Mouse (Mus musculus): ENCODE measurements around the gene Hnf1a.

Hnf1a gene

DNA sequence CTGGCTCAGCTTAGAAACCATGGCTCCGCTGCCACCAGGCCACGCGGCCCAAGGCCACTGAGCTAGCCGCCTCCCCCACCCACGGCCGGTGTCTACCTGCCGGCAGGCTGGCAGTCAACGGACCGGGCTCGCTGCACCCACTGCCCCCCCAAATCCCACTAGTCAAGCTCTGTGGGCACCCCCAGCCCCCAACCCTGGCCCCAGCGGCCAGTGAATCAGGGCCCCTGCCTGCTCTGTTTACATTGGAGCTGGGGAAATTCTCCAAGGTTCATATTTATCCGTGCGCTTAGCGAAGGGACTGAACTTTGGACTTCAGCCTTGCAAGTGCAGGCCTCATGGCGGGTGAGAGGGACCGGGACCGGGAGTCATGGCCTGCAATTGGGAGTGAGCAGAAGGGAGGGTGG lies at the start of gene Hnf1a:
Hnf1a (minus strand) TSS at position 271 of the 404 bp plus-strand sequence.
- no peak for DNase-seq (ENCODE audit: low read depth, low spot score)

DNA sequence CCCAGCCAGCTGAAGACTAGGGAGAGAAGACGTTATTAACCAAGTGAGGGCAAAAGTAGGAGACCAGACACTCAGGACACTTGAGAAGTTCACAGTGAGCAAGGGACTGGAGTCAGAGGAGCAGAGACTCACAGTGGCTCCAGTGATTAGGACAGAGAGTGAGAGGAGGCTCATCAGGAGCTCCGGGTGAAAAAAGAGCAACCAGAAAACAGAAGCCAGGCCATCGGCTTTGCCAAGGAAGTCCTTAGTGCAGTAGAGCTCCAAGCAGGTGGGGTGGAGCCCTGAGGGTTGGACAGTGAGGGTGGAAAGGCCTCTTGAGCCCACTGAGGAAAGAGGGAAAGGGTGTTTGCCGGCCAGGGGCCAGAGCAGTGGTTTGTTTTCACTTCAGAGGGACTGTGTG lies 47.9 kb upstream of the Hnf1a start:
- no peak for DNase-seq (ENCODE audit: low read depth, low spot score)

DNA sequence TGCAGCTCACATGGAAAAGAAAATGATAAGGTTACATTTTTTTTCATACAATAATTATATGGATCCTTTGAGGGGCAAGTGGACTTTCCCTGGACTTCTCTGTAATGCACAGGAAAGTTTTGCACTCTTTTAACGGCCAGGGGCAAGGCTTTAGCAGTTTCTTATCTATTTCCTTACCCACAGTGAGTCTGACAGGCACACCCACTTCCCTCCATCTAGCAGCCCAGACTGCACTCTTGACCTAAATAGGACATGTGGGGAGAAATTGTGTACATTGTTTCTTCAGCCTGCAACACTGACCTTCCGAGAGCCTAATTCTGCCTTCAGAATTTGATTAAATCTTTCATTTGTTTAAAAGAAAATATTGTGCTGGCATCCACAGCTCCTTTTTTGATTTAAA lies 47.4 kb upstream of the Hnf1a start:
- no peak for DNase-seq (ENCODE audit: low read depth, low spot score)

DNA sequence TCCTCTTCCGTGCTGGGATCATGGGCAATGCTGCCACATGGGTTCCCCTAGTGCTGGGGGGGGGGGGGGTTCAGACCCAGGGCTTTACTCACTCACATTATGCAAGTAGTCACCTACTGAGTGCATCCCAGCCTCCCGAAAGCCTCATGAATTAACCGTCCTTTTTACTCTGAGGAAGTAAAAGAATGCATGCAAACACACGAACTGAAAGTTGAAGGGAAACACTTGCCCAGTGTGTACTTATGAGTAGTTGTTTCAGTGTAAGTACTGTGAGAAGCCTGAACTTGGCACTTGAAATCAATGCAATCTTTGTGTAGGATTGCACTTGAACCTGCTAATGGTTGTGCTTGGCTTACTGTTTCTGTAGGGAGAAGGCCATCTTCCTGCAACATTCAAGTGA lies 44.2 kb upstream of the Hnf1a start:
- DNase-seq (ENCODE audit: low read depth, low spot score): no peak

DNA sequence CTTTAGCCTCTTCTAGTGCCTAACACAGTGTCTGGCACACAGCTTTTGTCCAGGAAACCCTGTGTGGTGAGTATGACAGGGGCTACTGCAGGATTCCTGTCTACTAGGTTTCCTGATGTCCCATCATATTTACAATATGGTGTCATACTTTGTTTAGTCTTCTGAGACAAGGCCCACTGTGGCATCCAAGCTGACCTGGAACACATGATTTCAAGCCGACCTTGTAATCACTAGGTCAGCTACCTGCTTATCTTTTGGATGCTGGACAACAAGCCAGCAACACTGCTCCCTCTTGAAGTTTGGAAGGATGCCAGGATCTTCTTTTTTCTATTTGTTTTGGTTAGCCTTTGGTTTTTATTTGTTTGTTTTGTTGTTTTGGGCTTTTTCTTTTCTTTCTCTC lies 43.7 kb upstream of the Hnf1a start:
- no peak for DNase-seq (ENCODE audit: low read depth, low spot score)

DNA sequence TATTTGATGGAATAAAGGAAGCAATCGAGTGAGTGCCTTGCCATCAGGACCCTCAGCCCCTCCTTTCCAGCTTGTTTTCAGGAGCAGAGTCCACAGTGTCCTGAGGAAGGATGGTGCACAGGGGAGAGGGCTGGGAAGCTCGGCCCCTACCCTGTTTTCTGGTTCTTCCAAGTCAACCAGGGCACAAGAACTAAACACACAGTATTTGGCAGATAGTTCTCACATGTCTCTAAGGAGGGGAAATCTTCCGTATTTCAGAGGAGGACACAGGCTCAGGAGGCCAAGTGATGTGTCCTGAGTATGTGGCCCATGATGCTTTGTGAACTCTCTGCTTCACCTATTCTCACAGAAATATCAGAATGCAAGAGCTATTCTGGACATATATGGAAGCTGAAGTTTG lies 42.5 kb upstream of the Hnf1a start:
- no peak for DNase-seq (ENCODE audit: low read depth, low spot score)

DNA sequence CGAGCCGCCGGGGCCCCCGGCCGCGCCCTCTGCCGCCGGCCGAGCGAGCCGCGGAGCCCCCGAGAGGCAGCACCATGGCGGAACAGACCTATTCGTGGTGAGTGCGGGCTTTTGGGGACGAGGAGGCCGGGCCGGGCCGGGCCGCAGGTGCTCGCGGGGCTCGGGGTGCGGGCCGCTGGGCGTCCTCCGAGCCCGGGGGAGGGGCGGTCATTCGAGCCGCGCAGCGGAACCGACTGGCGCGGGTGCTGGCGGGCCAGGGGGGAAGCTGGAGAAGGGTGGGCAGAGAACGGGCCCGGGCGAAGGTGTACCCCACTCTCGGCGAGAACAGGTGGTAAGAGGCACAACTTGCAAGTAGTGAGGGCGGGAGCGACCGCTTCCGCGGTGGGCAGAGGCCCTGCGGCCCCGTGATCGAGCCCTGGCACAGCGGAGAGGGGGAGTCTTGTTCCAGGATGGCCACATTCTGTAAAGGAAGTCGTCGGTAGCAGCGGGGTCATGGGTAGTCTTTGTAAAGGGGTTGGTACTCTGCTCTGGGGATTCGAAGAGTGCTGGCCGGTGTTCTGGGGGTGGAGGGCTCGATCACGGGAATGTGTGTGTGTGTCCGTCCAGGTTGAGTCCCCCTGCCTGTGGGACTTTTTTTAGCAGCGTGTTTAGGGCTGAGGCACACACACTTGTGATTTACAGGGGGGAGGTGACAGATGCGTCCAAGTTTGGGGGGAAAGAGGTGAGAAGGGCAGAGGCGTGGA lies 40.8 kb upstream of the Hnf1a start:
- DNase-seq (ENCODE audit: low read depth, low spot score): no peak

DNA sequence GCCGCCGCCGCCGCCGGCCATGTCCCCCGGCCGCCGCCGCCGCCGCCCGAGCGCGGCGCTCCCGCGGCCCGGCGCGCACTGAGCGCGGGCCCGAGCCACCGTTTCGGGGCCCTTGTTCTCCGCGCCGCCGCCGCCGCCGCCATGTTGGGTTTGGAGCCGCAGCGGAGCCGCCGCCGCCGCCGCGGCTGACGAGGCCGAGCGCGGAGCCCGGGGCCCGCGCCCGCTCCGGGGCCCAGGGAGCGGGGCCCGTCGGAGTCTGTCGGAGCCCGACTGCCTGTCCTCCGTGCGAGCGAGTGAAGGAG lies 40.3 kb upstream of the Hnf1a start:
- DNase-seq (ENCODE audit: low read depth, low spot score): no peak

DNA sequence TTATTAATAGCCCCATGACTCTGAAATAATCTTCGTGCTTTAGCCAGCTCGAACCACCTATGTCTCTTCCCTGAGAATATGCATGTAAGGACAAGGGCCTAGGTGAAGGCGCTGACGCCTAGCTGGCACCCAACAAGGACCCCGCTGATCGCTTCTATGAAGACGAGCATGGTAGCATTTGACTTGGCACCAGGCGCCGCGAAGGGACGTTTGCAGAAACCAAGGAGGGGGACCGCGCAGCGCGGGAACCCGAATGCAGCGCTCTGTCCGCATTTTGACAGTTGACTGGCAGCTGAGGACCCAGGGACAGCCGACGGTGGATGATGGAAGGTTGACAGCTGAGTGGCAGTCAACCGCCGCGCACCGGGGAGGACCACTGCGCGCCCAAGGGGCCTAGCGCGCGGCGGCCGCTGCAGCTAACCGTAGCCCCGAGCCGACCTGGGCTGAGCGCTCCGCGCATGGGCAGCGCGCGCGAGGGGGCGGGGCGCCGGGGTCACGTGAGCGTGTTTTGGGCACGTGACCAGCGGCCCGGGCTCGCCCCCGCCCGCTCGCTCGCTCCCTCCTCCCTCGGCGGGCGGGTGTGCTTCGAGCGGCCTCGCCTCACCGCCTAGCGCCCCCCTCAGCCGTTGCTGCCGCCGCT lies 39.8 kb upstream of the Hnf1a start, which contains the start of gene Sppl3:
Sppl3 (plus strand) TSS at position 561 of the 640 bp plus-strand sequence.
- DNase-seq (ENCODE audit: low read depth, low spot score): peak; percentile 57

DNA sequence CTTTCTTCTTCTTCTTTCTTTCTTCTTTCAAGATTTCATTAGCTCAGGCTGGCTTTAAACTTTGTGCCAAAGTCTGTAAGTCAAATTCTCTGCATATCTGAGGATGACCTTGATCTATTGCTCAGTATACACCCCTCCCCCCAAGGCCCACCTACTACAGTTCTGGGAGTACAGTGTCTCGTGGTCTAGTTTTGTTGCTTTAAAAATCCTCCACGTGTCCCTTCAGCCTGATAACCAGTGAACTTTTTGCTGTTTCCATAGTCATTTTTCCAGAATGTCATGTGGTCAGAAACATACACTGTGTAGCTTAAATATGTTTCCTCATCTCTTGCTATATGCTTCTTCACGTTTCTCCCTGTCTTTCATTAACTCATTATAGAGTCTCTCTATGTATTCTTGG lies 39.1 kb upstream of the Hnf1a start:
- no peak for DNase-seq (ENCODE audit: low read depth, low spot score)

DNA sequence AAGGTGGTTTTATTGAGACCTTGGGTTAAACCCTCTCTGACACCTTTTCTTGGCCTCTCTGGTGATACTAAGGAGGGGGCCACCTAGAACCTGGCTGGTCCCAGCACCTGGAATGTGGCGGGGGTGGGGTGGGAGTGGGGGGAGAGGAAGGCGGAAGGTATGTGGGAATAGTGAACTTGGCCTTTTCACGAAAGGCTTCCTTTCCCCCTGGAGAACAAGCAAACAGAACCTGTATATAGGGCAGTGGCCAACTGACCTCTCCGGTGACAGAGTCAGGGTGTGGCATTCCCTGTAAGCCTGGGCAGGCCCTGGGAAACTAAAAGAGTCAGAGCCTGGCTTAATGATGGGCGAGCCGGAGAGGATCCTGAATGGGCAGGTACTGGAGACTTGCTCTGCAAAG lies 38.2 kb upstream of the Hnf1a start:
- no peak for DNase-seq (ENCODE audit: low read depth, low spot score)

DNA sequence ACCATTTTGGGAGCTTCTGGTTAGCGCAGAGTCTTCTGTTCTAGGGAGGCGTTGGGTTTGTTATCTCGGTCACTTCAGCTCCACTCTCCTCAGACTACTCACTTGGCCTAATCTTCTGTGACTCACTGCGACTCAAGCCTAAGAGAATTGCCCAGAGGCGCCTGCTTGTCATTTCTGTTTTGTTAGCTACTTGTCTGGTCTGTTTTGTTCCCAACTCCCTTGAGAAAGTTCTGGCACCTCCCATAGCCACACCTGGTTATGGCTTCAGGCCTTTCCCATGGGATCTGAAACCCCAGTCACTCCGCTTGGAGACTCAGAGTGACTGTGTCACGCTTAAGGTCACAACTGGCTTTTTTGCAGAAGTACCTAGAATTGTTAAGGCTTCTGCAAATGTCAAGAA lies 37.4 kb upstream of the Hnf1a start:
- DNase-seq (ENCODE audit: low read depth, low spot score): no peak

DNA sequence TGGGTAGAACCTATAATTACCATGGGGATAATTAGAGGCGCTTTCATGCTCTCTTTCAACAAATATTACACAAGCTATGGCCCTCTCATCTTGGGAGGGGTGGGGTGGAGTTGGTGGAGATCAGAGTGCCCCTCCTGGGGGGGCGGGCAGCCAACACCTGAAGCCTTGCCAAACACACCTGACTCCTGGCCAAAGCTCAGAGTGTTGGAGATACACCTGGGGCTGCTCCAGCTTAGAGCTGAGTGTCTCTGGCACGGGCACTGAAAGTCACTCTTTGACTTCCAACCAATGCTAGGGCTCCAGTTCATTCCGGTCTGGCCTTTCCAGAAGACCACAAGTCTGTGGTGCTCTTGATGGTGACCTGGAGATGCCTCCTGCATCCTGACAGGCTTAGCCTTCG lies 36.9 kb upstream of the Hnf1a start:
- no peak for DNase-seq (ENCODE audit: low read depth, low spot score)

DNA sequence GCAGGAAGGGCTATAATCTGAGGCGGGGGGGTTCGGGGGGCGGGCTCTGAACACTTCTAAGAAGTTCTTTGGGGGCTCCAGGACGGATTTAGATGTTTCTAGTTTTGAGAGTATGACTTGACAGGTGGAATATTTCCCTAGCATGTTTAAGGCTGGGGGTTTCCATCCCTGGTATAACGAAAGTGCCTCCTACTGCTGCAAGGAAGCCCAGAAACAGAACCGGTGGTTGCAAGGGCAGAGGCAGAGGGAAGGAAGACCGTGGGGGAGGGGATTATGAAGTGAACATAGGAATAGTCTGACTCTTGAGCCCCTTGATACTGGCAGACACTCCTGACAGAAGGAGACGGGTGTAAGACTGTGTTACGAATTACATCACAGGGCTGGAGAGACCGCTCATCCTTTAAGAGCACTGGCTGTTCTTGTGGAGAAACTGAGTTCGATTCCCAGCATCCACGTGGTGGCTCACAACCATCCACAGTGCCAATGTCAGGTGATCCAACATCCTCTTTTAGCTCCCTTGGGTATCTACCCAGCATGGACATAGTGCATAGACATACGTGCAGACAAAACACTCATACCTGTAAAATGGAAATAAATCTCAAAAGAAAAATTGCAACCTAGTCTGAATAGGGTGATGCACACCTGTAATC lies 32.5 kb upstream of the Hnf1a start:
- DNase-seq (ENCODE audit: low read depth, low spot score): no peak

DNA sequence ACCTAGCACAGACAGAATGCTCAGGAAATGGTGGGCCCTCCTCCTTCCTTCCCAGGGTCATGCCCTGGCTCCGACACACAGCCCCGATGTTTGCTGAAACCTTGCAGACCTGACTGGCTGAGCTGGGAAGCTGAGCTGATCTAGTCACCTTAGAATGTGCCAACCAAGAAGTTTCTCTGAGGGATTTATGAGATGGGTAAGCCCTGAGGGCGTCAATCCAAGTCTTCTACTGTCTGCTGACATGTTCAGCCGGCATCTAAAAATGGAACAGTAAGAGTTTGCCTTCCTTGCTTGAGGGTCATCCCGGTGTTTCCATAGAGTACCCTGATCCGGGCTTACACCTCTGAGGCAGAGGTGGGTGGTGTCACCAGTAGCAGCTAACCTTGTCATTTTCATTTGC lies 31.9 kb upstream of the Hnf1a start:
- no peak for DNase-seq (ENCODE audit: low read depth, low spot score)

DNA sequence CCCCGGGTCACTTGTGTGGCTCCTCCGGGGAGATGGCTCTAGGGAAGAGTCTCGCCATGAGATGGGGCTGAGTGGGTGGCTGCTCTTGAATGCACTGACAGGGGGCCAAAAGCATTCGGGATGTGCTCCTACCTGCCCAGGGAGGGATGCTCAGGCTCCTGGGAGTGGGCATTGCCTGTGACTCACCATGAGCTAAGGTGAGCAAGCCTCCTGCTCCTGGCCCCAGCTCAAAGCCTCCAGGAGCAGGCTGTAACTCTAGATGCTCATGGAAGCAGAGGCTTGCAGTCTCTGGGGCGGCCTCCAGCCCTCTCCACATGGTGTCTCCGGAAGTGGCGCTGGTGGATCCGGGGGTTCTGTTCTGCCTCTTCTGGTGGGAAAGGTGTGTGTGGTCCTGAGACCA lies 30.6 kb upstream of the Hnf1a start:
- no peak for DNase-seq (ENCODE audit: low read depth, low spot score)

DNA sequence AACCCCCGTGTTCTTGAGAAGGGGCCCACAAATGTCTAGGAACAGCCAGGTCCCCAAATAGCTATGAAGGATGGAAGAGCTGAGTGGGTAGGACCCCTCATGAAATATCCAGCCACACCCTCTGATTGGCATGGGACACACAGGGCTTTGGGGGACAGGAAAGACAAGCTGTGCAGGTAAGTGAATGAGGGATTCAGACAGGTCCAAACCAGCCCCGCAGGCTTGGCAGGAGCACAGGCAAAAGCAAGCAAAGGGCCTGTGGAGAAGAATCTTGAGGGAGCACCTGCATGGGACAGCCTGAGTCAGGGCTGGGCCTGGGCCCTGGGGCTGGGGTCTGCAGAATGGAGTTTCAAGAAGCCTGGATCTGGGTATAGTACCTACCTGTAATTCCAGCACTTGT lies 29.6 kb upstream of the Hnf1a start:
- no peak for DNase-seq (ENCODE audit: low read depth, low spot score)

DNA sequence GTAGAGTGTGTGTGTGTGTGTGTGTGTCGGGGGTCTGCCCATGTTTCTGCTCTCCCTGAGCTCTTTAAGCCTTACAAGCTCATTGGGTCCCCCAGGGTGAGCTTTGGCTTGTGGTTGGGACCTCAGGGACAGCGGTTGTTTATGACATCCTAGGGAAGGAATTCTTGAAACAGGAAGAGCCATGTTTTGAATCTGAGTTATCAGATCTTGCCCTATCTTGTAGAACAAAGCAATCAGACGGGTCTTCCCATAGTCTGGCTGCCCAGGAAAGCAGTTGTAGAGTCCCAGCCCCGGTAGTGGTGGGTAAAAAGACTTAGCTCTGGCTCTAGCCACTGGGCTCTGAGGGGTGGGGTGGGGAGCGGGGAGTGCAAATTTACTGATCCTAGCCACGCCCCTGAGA lies 26.4 kb upstream of the Hnf1a start:
- no peak for DNase-seq (ENCODE audit: low read depth, low spot score)

DNA sequence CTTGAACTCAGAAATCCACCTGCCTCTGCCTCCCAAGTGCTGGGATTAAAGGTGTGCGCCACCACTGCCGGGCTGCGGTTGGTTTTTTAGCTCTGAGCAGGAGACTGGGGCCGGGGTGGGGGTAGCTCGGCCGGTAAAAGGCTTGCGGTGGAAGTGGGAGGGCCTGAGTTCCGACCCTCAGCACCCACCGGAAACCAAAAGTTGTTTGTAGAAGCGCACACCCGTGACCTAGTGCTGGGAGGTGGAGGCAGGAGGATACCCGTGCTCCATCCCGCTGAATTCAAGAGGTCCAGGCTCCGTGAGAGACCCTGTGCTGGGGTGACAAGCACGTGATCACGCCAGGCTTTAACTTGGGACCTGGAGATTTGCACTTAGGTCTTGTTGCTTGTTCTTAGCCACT lies 25.6 kb upstream of the Hnf1a start:
- DNase-seq (ENCODE audit: low read depth, low spot score): no peak

DNA sequence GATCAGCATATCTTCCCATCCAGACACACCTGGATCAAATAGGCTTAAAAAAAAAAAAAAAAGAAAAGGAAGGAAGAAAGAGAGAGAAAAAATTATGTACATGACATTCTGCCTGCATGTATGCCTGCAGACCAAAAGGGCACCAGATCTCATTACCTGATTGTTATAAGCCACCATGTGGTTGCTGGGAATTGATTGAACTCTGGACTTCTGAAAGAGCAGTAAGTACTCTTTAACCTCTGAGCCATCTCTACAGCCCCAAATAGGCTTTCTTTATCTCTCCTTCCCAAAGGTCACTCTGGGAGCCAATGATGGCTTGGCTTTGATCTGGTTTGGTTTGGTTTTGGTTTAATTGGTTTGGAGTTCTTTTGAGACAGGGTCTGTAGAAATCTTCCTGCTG lies 14.2 kb upstream of the Hnf1a start:
- DNase-seq (ENCODE audit: low read depth, low spot score): no peak

DNA sequence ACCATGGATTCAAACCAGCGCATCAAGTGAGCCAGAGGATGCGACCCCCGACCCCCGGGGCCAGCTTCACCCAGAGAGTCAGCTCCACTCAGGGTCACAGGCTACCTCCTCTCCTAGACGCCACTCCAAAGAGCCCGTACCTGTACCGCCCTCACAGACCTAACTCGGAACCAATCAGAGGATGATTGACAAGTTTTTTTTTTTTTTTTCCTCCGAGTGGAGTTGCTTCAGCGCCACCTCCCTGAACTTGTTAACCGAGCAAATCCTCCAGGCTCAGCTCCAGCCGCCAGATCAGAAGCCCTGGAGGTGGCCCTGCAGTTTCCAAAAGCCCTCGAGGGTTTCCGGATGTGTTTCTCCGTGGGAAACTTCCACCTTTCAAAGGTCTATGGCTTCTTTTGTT lies 11.1 kb upstream of the Hnf1a start:
- DNase-seq (ENCODE audit: low read depth, low spot score): no peak

DNA sequence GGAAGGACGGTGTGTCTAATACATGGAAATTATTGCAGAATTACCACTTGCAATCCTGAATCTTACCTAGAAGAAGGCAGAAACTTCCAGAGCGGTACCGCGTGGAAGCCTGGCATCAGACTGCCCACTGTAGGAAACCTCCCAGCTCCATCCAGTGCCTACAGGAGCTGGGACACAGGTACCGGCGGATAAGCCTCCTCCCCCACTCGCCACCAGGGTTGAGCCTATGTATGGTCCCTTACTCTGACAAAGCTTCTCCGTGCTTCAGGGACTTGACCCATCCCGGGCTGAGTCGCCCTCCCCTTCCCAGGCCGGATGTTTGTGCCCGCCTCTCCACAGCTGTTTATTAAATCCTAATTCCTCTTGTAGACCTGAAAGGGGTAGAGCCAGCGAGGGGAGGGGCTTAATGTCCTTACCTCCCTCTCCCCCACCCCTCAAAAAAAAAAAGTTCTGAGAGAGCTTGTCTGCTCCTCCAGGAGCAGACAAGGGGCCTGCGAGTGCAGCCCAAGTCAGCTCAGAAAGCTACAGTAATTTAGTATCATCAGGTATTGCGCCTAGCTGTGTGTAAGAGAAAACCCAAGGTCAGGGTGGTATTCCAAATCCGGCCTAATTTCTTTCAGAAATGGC lies 9.3 kb upstream of the Hnf1a start:
- DNase-seq (ENCODE audit: low read depth, low spot score): no peak

Data from telencephalon, adult 2 months (tissue).